Mouse (Mus musculus) forebrain, embryonic 10.5 days (tissue): ENCODE results near the gene Slc24a4. TPM values are rescaled to one million over a fixed set of nuclear protein-coding genes. Genes with fewer than 3 reads are reported as not detected.

Experiments used
- DNase-seq: peaks from one replicate; pipeline ENCODE4 v3.0.0-alpha.2; 2017; ENCODE audit warnings: low spot score; ENCODE audit errors: extremely low spot score
- H3K27ac ChIP-seq: fragments of 300-500 bp; sonication (generic); 2 replicates; pipeline ENCODE4 v1.5.1; 2016; ENCODE audit warnings: mild to moderate bottlenecking
- H3K27me3 ChIP-seq: fragments of 300-500 bp; sonication (generic); 2 replicates; pipeline ENCODE4 v1.6.1; 2016; ENCODE audit warnings: mild to moderate bottlenecking; ENCODE audit not compliant: poor library complexity, severe bottlenecking
- H3K36me3 ChIP-seq: fragments of 300-500 bp; sonication (generic); replicated peaks from 2 replicates; pipeline ENCODE4 v1.6.1; 2016; ENCODE audit warnings: mild to moderate bottlenecking, moderate library complexity
- H3K4me1 ChIP-seq: fragments of 300-500 bp; sonication (generic); 2 replicates; pipeline ENCODE4 v1.6.1; 2016
- H3K4me3 ChIP-seq: fragments of 300-500 bp; sonication (generic); 2 replicates; pipeline ENCODE4 v1.5.1; 2016; ENCODE audit warnings: mild to moderate bottlenecking, moderate library complexity
- H3K9me3 ChIP-seq: fragments of 300-500 bp; sonication (generic); 2 replicates; pipeline ENCODE4 v1.6.1; 2016; ENCODE audit warnings: mild to moderate bottlenecking, moderate library complexity
- WGBS: fragments of 180-500 bp; shearing (Covaris S2); methylation state at CpG from one replicate; pipeline ENCODE4 v1.1.7; 2016; 5-methylcytosine and 5-hydroxymethylcytosine counted together
- polyA plus RNA-seq: library from polyadenylated mRNA; unstranded; fragments of >200 nt; fragmentation: Nextera tagmentation; extraction: Ambion mirVana; gene quantifications from 2 replicates; pipeline ENCODE4 v1.2.1, GENCODE M21; 2016

The Slc24a4 gene
- polyA plus RNA-seq, 1 experiment from 2014 or later = 0.06 TPM

- Histone ChIP-seq H3K9me3 (no peaks in the 10 kb centered on the region), H3K4me1 (peaks cover 15% of the 10 kb centered on the region), H3K36me3 (no peaks in the 10 kb centered on the region), H3K27me3 (no peaks in the 10 kb centered on the region), H3K4me3 (no peak overlapping the region), H3K27ac (no peak overlapping the region)
- WGBS = 95% methylated on average over 11 of the region's 11 CpGs
- no peak for DNase-seq
Observed at GRCm38 (mm10) chr12:102309099-102309799, 180.7 kb downstream of the Slc24a4 start.

DNA sequence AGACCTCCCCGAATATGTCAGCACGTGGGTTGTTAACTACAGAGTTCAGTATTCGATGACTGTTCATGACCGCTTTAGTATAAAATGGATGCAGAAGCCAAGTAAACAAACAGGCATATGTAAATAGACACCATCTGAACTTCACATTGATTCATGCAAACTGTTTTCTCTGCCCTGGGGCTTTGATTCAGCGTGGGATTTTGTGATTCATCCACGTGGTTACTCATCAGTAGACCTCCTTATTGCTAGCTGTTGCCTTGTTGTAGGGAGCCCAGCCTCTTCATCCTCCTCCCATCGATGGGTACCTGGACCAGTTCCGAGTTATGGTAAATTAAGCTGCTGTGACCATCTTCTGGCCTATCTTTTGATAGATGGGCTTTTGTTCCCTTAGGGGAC, 181.3 kb downstream of the Slc24a4 start:
- Histone ChIP-seq H3K9me3 (no peaks in the 10 kb centered on the region), H3K27me3 (no peaks in the 10 kb centered on the region), H3K4me1 (0 out of 2 replicates have a peak, but pooled peaks cover 9% of the 10 kb centered on the region), H3K36me3 (0 out of 2 replicates have a peak, but pooled peaks cover 2% of the 10 kb centered on the region), H3K4me3 (no peak overlapping the region), H3K27ac (no peak overlapping the region)
- DNase-seq = no peak
- WGBS = 91% methylated on average over 8 of the region's 8 CpGs

DNA sequence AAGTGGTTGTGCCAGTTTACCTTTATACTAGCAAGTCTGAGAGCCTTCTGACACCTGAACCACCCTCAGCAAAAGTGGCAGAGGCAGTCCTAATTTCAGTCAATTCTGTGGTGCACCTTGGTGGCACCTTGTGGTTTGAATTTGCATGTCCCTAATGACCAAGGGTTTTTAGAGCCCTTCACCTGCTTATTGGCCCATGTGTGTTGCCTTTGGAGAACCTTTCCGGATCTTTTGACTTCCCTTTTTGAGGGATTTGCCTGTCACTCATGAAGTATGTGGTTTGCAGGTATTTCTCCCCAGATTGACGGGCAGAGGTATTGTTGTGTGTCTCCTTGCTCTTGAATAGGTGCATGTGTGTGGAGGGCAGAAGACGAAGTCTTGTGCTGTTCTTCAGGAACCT, 181.7 kb downstream of the Slc24a4 start:
- no peak for DNase-seq
- Histone ChIP-seq H3K27ac (no peak overlapping the region), H3K9me3 (no peaks in the 10 kb centered on the region), H3K27me3 (no peaks in the 10 kb centered on the region), H3K4me1 (0 out of 2 replicates have a peak, but pooled peaks cover 5% of the 10 kb centered on the region), H3K4me3 (no peak overlapping the region), H3K36me3 (0 out of 2 replicates have a peak, but pooled peaks cover 2% of the 10 kb centered on the region)
- WGBS = 90% methylated on average over 3 of the region's 3 CpGs

GRCm38 (mm10) chr12:102311454-102311853, 182.9 kb downstream of the Slc24a4 start:
- no peaks in the 10 kb centered on the region for H3K4me1 ChIP-seq
- H3K36me3 ChIP-seq = 0 out of 2 replicates have a peak, but pooled peaks cover 2% of the 10 kb centered on the region
- H3K27me3 ChIP-seq = no peaks in the 10 kb centered on the region
- no peak for DNase-seq
- H3K4me3 ChIP-seq = no peak overlapping the region
- no peaks in the 10 kb centered on the region for H3K9me3 ChIP-seq
- H3K27ac ChIP-seq = no peak overlapping the region
- 91% methylated on average over 5 of the region's 5 CpGs for WGBS

Other genes starting within 250 kb of the Slc24a4 start
- gene Trip11, start 215.5 kb upstream of the Slc24a4 start, polyA plus RNA-seq = 15.4 and 18.5 TPM in 2 replicates
- 11.0 and 14.0 TPM in 2 replicates for gene Atxn3, start 170.5 kb upstream of the Slc24a4 start, polyA plus RNA-seq
- gene Cpsf2, start 152.7 kb upstream of the Slc24a4 start, polyA plus RNA-seq = 43.6 and 44.8 TPM in 2 replicates
- gene Rin3, start 154.3 kb downstream of the Slc24a4 start, polyA plus RNA-seq = 2.8 and 3.3 TPM in 2 replicates